Mouse (Mus musculus) midbrain, postnatal 0 days (tissue): ENCODE results near the gene Stt3b. TPM values are rescaled to one million over a fixed set of nuclear protein-coding genes. Genes with fewer than 3 reads are reported as not detected.

Source experiments
- ATAC-seq: fragments of 200-750 bp; cut with Nextera tagmentation; 2 replicates; pipeline ENCODE4 v1.8.0; 2017; ENCODE audit warnings: moderate number of reproducible peaks, mild to moderate bottlenecking, moderate TSS enrichment, moderate library complexity; ENCODE audit not compliant: low FRiP score
- DNase-seq: peaks from one replicate; pipeline ENCODE4 v3.0.0-alpha.2; 2015; ENCODE audit warnings: low spot score
- H3K27ac ChIP-seq: fragments of 300-500 bp; sonication (generic); 2 replicates; pipeline ENCODE4 v1.5.1; 2014; ENCODE audit warnings: low read depth, mild to moderate bottlenecking, low read length, mixed read lengths
- H3K27me3 ChIP-seq: fragments of 300-500 bp; sonication (generic); 2 replicates; pipeline ENCODE4 v1.6.1; 2014; ENCODE audit warnings: low read length, control low read depth, mixed read lengths; ENCODE audit not compliant: insufficient read depth
- H3K36me3 ChIP-seq: fragments of 300-500 bp; sonication (generic); 2 replicates; pipeline ENCODE4 v1.6.1; 2014; ENCODE audit warnings: low read length, control low read depth, mixed read lengths; ENCODE audit not compliant: insufficient read depth
- H3K4me1 ChIP-seq: fragments of 300-500 bp; sonication (generic); 2 replicates; pipeline ENCODE4 v1.6.1; 2014; ENCODE audit warnings: mild to moderate bottlenecking, control low read depth, antibody characterized with exemption, low read length, mixed read lengths; ENCODE audit not compliant: insufficient read depth
- H3K4me2 ChIP-seq: fragments of 300-500 bp; sonication (generic); 2 replicates; pipeline ENCODE4 v1.6.1; 2014; ENCODE audit warnings: low read depth, mild to moderate bottlenecking, low read length, mixed read lengths; ENCODE audit not compliant: poor library complexity, severe bottlenecking
- H3K4me3 ChIP-seq: fragments of 300-500 bp; sonication (generic); 2 replicates; pipeline ENCODE4 v1.5.1; 2014; ENCODE audit warnings: low read depth, mild to moderate bottlenecking, low read length, moderate library complexity
- H3K9ac ChIP-seq: fragments of 300-500 bp; sonication (generic); replicated peaks from 2 replicates; pipeline ENCODE4 v1.6.1; 2014; ENCODE audit warnings: mild to moderate bottlenecking, low read length, moderate library complexity, mixed read lengths; ENCODE audit not compliant: poor library complexity, severe bottlenecking
- H3K9me3 ChIP-seq: fragments of 300-500 bp; sonication (generic); 2 replicates; pipeline ENCODE4 v1.6.1; 2016; ENCODE audit warnings: low read length, control low read depth
- CTCF ChIP-seq: IDR thresholded peaks from 2 replicates; pipeline ENCODE4 v1.5.1; 2016; ENCODE audit warnings: antibody characterized with exemption, mild to moderate bottlenecking
- WGBS: fragments of 180-500 bp; shearing (Covaris S2); extraction: QIAGEN DNeasy Blood & Tissue Kit; methylation state at CpG from one replicate; pipeline ENCODE4 v1.1.7; 2014; 5-methylcytosine and 5-hydroxymethylcytosine counted together
- polyA plus RNA-seq: library from polyadenylated mRNA; unstranded; fragments of >200 nt; fragmentation: Nextera tagmentation; extraction: Ambion mirVana; gene quantifications from 2 replicates; pipeline ENCODE4 v1.2.1, GENCODE M21; 2015
- total RNA-seq: library from RNA; depleted of rRNA; stranded (reverse); fragments of >200 nt; gene quantifications from 2 replicates; pipeline ENCODE4 v1.2.3, GENCODE M21; 2014

The Stt3b gene
- total and polyA plus RNA-seq, 2 experiments from 2014 or later, result 56.6 to 93.4 TPM

GRCm38 (mm10) chr9:115234561-115234960 is 75.7 kb downstream of the Stt3b start:
- no peak overlapping the region for H3K4me2 ChIP-seq
- ATAC-seq (no peak), DNase-seq (no peak)
- no peaks in the 10 kb centered on the region for H3K9me3 ChIP-seq
- 0 out of 2 replicates have a peak, but pooled peaks cover 3% of the 10 kb centered on the region for H3K36me3 ChIP-seq
- H3K4me1 ChIP-seq, result no peaks in the 10 kb centered on the region
- H3K27me3 ChIP-seq, result no peaks in the 10 kb centered on the region
- 90% methylated on average over 2 of the region's 2 CpGs for WGBS
- H3K9ac ChIP-seq, result no peak overlapping the region
- no peak overlapping the region for H3K27ac ChIP-seq
- H3K4me3 ChIP-seq, result no peak overlapping the region
- no peak for TF ChIP-seq CTCF

DNA sequence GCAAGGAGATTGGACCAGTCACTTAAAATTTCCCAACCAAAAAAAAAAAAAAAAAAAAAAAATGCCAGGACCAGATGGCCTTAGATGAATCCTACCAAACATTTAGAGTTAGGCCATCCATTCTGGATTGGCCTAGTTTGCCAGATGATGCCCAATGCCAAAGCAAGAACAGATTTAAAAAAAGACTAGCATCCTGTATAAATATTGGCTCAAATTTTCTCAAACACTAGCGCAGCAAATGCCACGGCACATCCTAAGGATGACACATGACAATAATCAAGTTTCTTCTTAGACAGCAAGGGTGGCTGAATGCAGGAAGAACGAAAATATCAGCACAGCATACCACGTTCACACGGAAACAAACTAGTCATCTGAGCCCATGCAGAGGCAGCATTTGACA is 76.5 kb downstream of the Stt3b start:
- Histone ChIP-seq H3K36me3 (0 out of 2 replicates have a peak, but pooled peaks cover 4% of the 10 kb centered on the region), H3K9me3 (no peaks in the 10 kb centered on the region), H3K27ac (no peak overlapping the region), H3K4me1 (no peaks in the 10 kb centered on the region), H3K4me3 (no peak overlapping the region), H3K27me3 (no peaks in the 10 kb centered on the region), H3K4me2 (no peak overlapping the region), H3K9ac (no peak overlapping the region)
- TF ChIP-seq CTCF, result no peak
- ATAC-seq, result no peak
- no peak for DNase-seq
- 89% methylated on average over 5 of the region's 5 CpGs for WGBS

DNA sequence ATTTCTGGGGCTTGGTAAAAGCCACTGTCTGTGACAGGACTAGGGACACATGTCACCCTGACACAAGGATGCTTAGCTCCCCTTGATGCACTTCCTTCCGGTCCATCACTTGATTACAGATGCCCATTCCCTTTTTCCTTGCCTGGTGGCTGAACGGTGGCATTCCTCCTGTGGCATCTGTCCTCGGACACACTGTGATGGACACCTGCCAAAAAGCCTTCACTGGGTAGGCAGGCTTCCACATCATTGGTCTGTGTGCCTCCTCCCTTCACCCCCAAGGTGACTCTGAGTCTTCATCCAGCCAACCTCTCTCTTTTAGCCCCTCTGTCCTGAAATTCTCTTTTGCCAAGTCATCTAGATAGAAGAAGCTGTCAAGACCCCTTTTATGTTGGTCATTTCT is 78.7 kb downstream of the Stt3b start:
- Histone ChIP-seq H3K27me3 (no peaks in the 10 kb centered on the region), H3K9me3 (no peaks in the 10 kb centered on the region), H3K36me3 (peaks cover 4% of the 10 kb centered on the region; the same call in 1 of the 2 replicates), H3K9ac (no peak overlapping the region), H3K27ac (no peak overlapping the region), H3K4me1 (no peaks in the 10 kb centered on the region), H3K4me2 (no peak overlapping the region), H3K4me3 (no peak overlapping the region)
- ATAC-seq (no peak), DNase-seq (no peak)
- no peak for TF ChIP-seq CTCF
- WGBS, result 84% methylated on average over 3 of the region's 3 CpGs

GRCm38 (mm10) chr9:115230141-115230540 is 80.1 kb downstream of the Stt3b start:
- 26% methylated on average over 3 of the region's 3 CpGs for WGBS
- Histone ChIP-seq H3K27me3 (no peaks in the 10 kb centered on the region), H3K4me3 (no peak overlapping the region), H3K4me2 (no peak overlapping the region), H3K36me3 (peaks cover 4% of the 10 kb centered on the region; the same call in 1 of the 2 replicates), H3K4me1 (no peaks in the 10 kb centered on the region), H3K27ac (no peak overlapping the region), H3K9ac (no peak overlapping the region), H3K9me3 (no peaks in the 10 kb centered on the region)
- DNase-seq, result no peak
- no peak for TF ChIP-seq CTCF
- ATAC-seq, result no peak

- Histone ChIP-seq H3K27ac (no peak overlapping the region), H3K9me3 (no peaks in the 10 kb centered on the region), H3K4me1 (no peaks in the 10 kb centered on the region), H3K36me3 (peaks cover 4% of the 10 kb centered on the region; the same call in 1 of the 2 replicates), H3K4me2 (no peak overlapping the region), H3K9ac (no peak overlapping the region), H3K4me3 (no peak overlapping the region), H3K27me3 (no peaks in the 10 kb centered on the region)
- no peak for TF ChIP-seq CTCF
- no peak for DNase-seq
- WGBS, result 76% methylated on average over 10 of the region's 10 CpGs
- ATAC-seq, result no peak
These were observed 80.5 kb downstream of the Stt3b start for GRCm38 (mm10) chr9:115229676-115230075.

- DNase-seq (no peak), ATAC-seq (no peak)
- H3K27ac ChIP-seq, result no peak overlapping the region
- TF ChIP-seq CTCF, result no peak
- no peak overlapping the region for H3K9ac ChIP-seq
- H3K4me2 ChIP-seq, result no peak overlapping the region
- H3K4me1 ChIP-seq, result no peaks in the 10 kb centered on the region
- H3K36me3 ChIP-seq, result peaks cover 4% of the 10 kb centered on the region; the same call in 1 of the 2 replicates
- WGBS, result 74% methylated on average over 4 of the region's 4 CpGs
- no peak overlapping the region for H3K4me3 ChIP-seq
- no peaks in the 10 kb centered on the region for H3K27me3 ChIP-seq
- no peaks in the 10 kb centered on the region for H3K9me3 ChIP-seq
These were observed 81.1 kb downstream of the Stt3b start for GRCm38 (mm10) chr9:115229145-115229544.
